Mouse (Mus musculus): ENCODE results near the gene Ube2l6. TPM values are rescaled to one million over a fixed set of nuclear protein-coding genes. Genes with fewer than 3 reads are reported as not detected.
"Not testable (repeated sequence)": the region's sequence is repeated elsewhere in the genome, so short reads cannot be mapped to it uniquely, and the experiment has no call there.

Gene Ube2l6
- total RNA-seq, 2 experiments from 2014 or later: 23.7 to 25.2 TPM

DNA sequence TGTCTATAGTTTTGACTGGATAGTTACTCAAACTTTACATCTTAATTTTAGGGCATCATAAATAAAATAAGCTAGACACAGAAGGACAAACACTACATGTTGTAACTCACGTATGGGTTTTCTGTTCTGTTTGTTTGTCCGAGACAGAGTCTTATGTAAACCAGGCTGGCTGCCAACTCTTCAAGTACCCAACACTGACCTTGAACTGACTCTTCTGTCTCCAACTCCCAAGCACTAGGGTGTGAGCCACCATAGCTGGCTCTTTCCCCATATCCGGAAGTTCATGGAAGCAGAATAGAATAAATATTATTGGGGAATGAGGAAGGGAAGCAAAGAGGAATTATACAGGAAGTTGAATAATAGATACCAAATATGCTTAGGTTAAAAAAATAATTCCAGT, 6.1 kb upstream of the Ube2l6 start:
- no peak for ATAC-seq (ENCODE audit: poor library complexity, severe bottlenecking)

DNA sequence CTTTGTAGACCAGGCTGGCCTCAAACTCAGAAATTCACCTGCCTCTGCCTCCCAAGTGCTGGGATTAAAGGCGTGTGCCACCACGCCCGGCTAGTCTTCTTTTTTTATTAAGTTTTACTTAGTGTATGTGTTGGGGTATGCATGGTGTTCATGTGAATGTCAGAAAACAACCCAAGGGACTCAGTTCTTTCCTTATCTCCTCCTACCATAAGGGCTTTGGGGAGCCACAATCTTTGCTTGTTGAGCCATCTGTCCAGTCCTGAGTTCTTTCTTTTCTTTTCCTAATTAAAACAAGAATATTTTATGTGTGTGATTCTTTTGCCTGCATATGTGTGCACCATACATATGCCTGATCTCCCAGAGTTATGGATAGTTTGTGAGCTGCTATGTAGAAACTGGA, 5.5 kb upstream of the Ube2l6 start:
- ATAC-seq (ENCODE audit: poor library complexity, severe bottlenecking): no peak

DNA sequence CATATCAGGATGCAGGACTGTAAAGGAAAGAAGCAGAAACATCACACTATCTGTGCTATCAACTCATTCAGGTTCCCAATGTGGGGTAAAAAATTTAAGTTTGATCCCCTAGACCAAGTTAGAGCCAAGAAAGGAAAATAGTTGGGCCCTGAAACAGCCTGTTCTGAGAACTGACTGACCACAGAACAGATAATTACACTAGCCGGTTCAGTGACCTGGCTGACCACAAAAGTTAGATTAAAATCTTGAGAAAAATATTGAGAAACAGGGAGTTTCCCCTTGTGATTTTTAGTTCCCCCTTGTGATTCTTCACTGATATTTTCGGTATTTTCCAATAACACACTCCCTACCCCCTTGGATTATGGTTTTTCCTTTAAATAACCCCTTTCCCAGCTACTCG, 4.8 kb upstream of the Ube2l6 start:
- ATAC-seq (ENCODE audit: poor library complexity, severe bottlenecking): 0 out of 2 replicates have a peak, but pooled peaks have one; percentile 21

DNA sequence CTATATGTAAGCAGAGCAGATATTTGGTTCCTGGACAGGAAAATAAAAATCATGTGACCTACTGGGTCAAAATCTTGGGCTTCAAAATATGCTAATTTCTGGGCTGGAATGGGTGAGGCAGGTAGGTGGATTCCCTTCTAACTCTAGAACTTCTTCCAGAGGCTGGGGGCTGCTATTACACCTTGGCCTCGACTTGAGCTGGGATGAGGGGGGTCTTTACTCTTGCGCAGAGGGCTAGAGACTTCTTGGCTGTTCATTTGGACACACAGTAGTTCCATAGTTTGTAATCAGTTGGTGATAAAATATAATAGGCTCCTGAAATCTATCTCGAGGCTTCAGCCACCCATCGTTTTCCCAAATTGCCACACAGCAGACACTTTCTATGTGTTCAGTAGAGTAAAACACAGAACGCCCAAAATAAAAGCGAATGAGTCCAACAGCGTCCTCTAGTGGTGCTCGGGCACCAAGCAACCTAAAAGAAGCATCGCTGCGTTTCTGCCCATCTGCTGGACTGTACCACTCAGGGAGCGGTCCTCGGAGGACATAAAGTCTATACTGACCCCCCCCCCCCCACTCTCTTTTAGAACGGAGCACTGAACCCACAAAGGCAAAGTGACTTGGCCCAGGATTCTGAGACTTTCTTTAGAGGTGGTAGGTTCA, 665 bp upstream of the Ube2l6 start:
- peak; percentile 62 for ATAC-seq (ENCODE audit: poor library complexity, severe bottlenecking)

DNA sequence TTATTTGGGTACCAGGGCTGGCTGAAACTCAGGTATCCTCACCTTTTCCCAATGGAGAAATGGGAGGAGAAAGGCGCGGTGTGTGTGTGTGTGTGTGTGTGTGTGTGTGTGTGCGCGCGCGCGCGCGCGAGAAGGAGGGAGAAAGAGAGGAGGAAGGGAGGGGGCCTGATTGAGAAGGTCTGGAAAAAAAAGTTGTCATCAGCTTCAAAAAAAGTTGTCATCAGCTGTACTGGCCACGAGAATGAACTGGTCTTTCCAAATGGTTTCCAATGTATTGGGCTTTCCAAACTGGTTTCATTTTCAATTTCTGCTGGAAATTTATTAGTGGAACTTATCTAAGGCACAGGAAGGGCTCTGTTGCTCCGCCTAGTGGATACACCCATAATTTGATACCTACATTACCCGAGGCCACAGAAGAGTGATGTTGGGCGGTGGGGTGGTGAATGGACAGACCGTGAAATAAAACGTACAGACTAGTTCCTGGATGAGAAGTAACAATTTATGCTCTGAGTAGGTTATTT, 473 bp downstream of the Ube2l6 start:
- peak; percentile 79 for ATAC-seq (ENCODE audit: poor library complexity, severe bottlenecking)

DNA sequence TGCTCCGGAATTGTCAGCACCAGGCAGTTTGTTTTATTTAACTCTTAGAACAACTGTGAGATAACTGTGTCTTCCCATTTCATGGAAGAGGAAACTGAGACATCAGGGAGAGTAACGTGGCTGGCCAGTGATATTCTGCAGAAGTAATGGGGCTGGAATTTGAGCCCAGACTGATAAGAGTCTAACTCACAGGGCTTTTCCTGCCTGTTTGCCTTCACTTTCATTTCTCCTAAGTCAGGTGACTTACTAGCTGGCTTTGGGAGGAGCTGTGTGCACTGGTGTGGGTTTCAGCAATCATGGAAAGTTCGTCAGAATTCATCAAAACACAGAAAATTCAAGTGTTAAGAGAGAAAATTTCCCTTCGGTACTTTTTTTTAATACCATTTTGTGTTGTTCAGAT, 1.7 kb downstream of the Ube2l6 start:
- no peak for ATAC-seq (ENCODE audit: poor library complexity, severe bottlenecking)

DNA sequence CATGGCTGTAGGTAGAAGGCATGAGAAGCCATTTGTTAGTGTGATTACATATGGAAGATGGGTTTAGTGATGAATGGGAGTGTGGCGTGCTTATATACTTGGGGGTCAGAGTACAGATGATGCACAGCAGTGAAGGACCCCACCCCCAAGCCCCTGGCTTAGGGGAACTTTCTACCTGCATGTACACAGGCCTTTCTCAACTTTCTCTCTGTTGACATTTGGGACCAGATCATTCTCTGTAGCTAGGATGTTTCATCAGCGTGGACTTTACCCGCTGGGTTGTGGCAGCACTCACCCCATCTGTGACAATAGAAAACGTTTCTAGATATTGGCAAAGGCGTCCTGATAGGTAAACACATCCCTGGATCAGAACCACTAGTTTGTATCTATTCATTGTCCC, 2.6 kb downstream of the Ube2l6 start:
- ATAC-seq (ENCODE audit: poor library complexity, severe bottlenecking): not testable (repeated sequence)

DNA sequence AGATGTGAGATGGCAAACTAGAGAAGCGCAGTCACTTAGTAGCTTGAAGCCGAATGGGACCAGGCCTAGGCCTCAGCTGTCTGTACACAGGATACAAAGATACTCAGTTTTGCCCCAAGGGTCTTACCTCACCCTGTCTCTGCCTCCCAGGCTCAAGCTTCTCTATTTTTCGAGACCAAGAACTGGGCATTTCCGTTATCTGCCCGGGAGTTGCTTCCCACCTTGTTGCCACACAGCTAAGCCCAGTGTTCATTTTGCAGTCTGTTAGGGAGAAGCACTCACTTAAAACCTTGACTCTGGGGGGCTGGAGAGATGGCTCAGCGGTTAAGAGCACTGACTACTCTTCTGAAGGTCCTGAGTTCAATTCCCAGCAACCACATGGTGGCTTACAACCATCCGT, 5.3 kb downstream of the Ube2l6 start:
- ATAC-seq (ENCODE audit: poor library complexity, severe bottlenecking): peak; percentile 56

DNA sequence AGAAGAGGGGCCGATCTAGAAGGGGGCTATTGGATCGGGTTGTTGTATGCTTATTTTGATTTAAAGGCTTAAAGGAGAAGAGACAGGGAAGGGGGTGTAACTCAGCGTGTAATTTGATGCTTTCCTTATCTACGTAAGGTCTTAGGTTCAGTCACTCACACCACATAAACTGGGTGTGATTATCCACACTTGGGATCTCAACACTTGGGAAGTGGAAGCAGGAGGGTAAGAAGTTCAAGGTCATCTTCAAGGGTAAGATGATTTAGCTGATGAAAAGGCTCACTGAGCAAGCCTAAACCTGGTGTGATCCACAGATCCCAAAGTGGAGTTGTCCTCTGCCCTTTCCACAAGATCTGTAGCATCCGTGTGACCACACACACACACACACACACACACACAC, 7.9 kb downstream of the Ube2l6 start:
- no peak for ATAC-seq (ENCODE audit: poor library complexity, severe bottlenecking)

DNA sequence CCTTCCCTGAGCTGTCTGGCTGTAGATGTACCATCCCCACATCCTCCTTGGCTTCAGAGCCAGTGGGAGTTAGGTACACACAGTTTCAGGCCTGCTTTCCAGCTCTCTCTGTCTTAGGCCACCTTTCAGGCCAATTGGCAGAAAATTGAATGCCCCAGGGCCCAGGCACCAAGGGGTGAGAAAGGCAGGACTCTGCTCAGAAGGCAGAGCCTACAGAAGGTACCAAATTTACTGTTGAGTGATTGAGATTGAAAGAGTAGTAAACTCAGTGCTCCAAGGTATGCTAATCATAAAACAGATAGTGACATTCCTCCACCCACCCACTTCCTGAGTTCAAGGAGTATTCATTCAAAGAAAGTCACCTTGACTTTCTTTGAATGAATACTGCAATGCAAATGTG, 10.7 kb downstream of the Ube2l6 start:
- no peak for ATAC-seq (ENCODE audit: poor library complexity, severe bottlenecking)

DNA sequence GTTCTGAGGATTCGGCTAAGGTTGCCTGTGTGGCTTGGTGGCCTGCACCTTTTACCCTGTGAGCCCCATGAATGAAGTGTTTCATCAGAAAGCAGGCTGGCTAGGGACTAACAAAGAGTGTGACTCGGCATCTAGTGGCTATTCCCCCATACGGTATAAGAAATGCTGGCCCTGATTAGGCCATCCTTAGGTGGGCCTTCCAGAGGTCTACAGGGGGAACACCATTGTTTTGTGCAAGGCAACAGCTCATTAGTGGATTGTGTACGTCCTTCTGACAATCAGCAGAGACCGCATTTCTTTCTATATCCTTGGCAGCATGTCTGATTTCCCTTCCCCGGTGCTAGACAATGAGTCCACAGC, 11.9 kb downstream of the Ube2l6 start:
- 0 out of 2 replicates have a peak, but pooled peaks have one; percentile 2 for ATAC-seq (ENCODE audit: poor library complexity, severe bottlenecking)

DNA sequence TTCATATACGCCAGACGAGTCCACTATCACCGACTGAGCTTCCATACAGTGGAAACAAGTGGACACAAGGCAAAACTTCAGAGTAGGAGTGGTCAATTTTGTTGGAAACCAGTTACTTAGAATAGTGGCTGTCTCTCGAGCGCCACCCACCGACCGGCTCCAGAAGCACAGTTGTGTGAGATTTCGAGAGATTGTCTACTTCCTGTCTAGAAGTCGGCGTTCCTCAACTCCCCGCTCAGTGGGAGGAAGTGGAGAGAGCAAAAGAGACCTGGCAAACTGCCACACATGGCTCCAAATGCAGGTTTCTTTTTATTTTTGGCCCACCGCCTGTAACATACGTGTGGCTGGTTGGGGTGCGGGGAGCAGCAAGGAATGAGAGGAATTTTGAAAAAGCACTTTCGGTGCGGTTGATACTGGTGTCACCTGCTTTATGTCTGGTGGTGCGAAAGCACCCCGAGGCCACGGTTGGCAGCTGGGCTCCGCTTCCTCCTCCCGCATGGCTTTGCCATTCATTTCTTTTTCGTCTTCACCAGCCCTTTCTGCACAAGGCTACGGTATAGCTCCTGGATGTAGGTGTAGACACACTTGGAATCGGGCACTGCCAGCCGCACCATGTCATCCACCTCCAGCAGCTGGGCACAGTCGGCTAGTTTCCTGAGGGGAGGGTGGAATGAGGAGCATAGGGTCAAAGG, 12.4 kb downstream of the Ube2l6 start:
- ATAC-seq (ENCODE audit: poor library complexity, severe bottlenecking): peak; percentile 92

DNA sequence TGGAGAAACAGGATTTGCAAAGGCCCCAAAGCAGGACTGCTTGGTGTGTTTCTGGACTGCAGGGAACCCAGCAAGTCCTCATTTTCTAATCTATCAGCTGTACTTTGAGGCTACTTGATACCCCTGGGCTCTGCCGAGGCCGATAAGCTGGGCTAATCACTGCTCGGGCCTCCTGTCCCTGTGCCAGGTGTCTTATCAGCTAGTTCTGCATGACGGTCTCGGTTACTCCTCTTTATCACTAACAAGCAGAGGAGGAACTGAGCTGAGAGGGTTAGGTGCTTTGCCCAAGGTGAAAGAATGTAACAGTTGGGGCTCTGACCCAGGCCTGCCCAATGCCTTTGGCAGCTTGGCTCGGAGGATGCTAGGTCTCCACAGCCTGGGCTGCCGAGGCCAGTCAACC, 13.3 kb downstream of the Ube2l6 start:
- peak; percentile 28 for ATAC-seq (ENCODE audit: poor library complexity, severe bottlenecking)

DNA sequence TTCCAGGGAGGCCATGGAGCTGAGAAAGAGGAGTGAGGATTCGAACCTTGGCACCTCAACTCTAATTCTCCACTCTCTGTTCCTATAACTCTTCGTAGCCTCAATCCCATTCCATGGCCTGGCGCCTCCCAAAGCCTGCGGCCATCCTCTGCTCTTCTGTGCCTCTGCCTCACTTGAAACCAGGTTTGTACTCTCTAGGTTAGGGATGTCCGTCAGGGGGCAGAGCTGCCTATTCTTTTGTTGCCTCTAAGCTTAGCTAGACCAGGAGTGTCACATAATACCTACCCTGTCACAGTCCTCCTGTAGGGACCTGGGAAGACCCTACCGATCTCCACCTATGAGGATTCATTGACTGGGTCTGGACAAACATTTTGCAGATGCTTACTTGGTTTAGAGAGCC, 14.0 kb downstream of the Ube2l6 start:
- no peak for ATAC-seq (ENCODE audit: poor library complexity, severe bottlenecking)

DNA sequence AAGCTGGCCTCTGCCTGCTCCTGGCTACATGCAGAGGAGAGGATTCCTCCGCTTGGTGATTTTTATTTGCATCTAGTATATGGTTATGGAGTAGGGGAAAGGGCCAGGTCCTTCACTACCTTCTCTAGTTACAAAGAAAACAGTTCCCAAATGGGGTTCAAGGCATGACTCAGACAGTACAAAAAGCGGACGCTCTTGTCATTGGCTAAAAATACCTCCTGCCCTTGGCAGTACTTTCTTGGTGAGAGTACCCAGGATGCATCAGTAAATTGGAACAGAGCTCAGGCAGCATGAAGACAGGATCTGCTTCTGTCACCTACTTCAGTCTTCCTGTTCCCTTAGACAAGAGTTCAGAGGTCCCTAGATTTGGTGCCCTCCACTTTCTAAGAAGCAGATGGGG, 21.2 kb downstream of the Ube2l6 start:
- ATAC-seq (ENCODE audit: poor library complexity, severe bottlenecking): no peak

DNA sequence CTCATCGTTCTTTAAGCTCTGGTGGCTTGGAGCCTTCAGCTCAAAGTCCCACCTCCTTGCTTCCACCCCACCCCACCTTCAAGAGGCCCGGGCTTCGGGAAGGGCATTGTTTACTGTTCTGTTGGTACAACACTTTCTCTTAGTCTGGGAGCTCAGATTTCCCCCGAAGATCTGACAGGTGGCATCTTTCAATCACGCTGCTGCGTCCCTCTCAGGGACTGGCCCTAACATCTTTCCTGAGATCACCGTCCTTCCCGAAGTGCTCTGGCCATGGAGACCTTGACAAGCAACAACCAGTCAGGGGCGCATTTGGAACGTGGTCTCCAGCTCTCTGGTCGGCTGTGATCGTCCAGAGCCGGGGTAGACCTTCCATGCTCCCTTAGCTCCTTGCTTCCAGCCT, 23.9 kb downstream of the Ube2l6 start, which contains the start of gene Smtnl1:
Smtnl1 (minus strand) TSS at position 101 of the 400 bp plus-strand sequence.
- no peak for ATAC-seq (ENCODE audit: poor library complexity, severe bottlenecking)

DNA sequence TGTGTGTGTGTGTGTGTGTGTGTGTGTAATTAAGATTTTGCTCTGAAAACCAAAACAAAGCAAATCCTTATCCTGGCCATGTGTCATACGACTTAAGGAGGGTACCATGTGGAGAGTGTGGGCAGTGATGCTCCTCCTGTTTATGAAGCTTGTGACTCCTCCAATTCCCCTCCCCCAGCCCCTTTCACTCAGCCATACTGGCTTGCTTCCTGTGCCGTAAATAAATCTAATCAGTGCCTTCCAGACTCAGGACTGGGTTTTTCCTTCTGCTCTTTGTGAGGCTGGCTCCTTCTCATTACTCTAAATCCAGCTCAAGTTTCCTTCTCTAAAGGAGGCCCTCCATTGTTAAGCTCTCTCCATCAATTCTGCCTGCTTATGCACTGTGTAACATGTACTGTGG, 24.6 kb downstream of the Ube2l6 start:
- ATAC-seq (ENCODE audit: poor library complexity, severe bottlenecking): no peak

DNA sequence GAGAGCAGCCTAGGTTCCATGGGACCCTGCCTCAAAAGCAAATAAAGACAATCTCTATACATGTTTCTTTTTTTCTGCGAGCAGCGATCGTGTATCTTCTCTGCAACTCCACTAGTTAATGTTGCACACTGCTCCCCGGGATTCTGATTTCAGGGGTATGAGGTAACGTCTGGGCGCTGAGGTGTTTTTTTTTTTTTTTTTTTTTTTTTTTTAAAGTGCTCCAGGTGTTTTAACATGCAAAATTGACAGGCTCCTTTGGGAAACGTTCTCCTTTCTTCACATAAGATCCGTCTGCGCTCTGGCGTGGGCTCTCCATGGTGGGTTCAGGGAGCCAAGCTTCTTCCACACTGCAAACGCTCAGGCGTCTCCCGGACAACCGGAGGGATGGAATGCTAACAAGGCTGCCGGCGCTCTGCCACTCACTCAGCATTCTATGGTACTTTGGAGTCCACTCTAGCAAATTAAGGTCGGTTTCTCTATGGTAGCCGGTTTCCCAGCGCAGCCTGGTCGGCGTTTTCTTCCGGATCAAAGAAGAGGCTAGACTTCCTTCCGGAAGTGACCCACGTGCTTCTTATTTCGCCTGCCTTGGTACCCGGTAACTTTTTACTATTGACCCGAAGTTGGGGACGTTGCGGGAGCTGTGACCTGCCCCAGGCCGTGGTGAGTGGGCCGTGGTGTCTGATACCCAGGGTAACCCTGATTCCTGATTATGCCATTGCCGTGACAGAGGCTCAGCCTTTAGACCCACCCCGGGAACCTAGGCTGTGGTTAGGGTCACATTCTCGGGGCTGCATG, 28.1 kb downstream of the Ube2l6 start, which contains the start of gene Timm10:
Timm10 (plus strand) TSS at position 510 of the 795 bp plus-strand sequence.
- peak; percentile 91 for ATAC-seq (ENCODE audit: poor library complexity, severe bottlenecking)

DNA sequence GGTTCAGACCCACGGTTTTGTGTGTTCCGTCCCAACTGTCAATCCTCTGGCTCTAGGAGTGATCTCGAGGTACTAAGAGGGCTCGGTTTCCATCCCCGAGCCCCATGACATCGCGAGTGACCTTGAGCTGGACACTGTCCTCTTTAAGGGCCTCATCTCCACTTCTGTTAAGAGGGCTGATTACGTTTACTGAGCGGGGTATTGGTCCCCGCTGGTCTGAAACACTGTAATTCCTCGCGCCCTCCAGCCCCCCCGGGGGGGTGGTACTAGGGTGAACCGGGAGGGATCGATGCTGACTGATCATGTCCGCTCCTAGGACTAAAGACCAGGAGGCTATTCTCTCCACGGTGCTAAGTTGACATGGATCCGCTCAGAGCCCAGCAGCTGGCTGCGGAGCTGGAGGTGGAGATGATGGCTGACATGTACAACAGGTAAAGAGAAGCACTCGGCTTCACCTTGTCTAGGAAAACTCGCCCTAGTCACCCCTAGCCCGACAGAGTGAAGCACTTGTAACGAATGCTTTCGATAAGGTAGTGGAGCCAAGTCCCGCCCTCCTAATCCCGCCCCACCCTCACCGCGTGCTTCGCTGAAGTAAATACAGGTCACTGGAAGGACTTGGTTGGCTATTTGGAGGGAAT, 28.8 kb downstream of the Ube2l6 start:
- ATAC-seq (ENCODE audit: poor library complexity, severe bottlenecking): no peak

DNA sequence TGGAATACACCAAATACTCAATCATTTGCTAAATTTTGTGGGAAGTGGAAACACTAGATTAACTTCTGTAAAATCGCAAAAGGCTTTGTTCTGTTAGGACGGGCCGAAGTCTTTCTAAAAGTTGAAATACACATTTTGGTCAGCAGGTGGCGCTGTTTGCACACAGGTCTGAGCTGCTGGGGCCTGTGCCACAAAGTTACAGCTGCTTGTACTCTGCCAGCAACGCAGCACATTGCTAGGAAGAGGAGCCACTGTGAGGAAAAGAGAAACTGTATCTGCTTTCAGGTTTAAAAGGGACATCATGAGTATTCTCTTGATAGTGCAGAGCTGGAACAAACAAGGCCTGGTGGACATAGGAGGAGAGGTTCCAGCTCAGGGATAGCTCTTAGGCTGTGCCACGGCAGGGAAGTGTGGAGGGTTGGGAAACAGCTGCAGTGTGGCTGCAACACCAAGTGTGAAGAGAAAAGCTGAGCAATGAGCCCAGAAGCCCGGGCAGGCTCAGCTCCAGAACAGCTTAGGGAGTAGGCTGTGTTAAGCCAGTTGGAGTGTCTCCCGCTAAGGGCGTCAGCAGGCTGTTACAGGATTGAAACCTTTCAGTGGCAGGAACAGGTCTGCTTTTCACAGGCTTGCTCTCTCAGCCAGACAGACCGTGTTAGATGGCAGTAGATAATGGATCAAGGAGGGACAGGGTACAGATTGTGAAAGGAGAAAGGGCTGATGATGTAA, 33.2 kb downstream of the Ube2l6 start:
- peak; percentile 74 for ATAC-seq (ENCODE audit: poor library complexity, severe bottlenecking)
